Mouse (Mus musculus) monocyte, adult 5-6 weeks (primary cell): ENCODE measurements around the gene Trmt61a. TPM values are rescaled to one million over a fixed set of nuclear protein-coding genes. Genes with fewer than 3 reads are reported as not detected.
A peak's percentile ranks its signal among the peaks of the same experiment; 100 is the strongest.

Experiments used
- ATAC-seq: fragments of 153-309, 156-312 bp; replicated peaks from 2 replicates; pipeline ENCODE4 v1.8.0; 2017; ENCODE audit warnings: mild to moderate bottlenecking; ENCODE audit not compliant: low TSS enrichment, insufficient number of reproducible peaks, severe bottlenecking, poor library complexity, low FRiP score
- total RNA-seq: library from RNA; stranded (forward); fragments of 200-1000, 200-491, 200-594 nt; gene quantifications from 3 replicates; pipeline ENCODE4 v1.2.3, GENCODE M21; 2017

Trmt61a gene
- total RNA-seq, 1 experiment from 2014 or later: 2.2 TPM

- no peak for ATAC-seq
These were observed 40.8 kb downstream of the Trmt61a start for GRCm38 (mm10) chr12:111718656-111719055.

DNA sequence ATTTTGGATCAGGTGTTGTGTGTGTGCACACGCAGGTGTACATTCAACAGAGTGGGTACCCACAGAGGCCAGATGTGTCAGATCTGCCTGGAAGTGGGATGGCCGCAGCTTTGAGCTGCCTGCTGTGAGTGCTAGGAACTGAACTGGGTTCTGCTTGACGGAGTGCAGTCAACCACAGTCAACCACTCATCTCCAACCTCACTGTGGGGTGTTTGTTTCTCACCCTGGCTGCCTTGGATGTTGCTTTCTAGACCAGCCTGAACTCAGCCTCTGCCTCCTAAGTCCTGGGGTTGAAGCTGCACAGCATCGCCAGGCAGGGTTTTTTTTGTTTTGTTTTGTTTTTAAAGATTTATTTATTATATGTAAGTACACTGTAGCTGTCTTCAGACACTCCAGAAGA lies 42.3 kb downstream of the Trmt61a start:
- no peak for ATAC-seq

- ATAC-seq: no peak
These were observed 44.7 kb downstream of the Trmt61a start for GRCm38 (mm10) chr12:111722654-111723053.

- ATAC-seq: no peak
These were observed 46.9 kb downstream of the Trmt61a start for GRCm38 (mm10) chr12:111724638-111725337.

GRCm38 (mm10) chr12:111725338-111726121 lies 47.6 kb downstream of the Trmt61a start:
- no peak for ATAC-seq

GRCm38 (mm10) chr12:111726122-111726463 lies 48.2 kb downstream of the Trmt61a start:
- peak; percentile 81 for ATAC-seq

- no peak for ATAC-seq
These were observed 50.1 kb downstream of the Trmt61a start for GRCm38 (mm10) chr12:111727956-111728355.

- ATAC-seq: peak; percentile 95
These were observed 54.2 kb downstream of the Trmt61a start for GRCm38 (mm10) chr12:111731822-111732807.

DNA sequence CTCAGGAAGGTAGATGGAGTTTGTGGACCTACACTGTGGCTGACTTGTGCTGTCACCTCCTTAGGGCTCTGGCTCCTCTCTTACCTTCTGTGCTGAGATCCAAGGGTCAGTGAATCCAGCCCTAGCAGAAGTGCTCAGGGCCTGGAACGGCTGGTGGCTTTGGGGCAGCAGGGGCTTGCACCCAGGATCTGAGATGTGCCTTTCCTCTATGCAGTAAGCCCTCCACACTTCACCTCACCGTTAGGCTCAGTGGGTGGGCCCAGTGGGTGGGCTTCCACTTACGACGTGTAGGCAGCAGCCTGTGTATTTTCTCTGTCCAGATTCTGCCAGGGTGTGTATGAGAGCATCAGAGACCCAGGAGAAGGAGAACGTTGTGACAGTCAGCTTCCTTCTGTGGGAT lies 55.0 kb downstream of the Trmt61a start:
- no peak for ATAC-seq

Other genes with a start within 250 kb of the Trmt61a start
- 25.9 to 40.4 TPM (median 27.4 TPM) in 3 replicates for gene Tnfaip2, start 235.6 kb upstream of the Trmt61a start, total RNA-seq
- not detected in 3 replicates for gene Gm266, start 192.3 kb upstream of the Trmt61a start, total RNA-seq
- 371 to 483 TPM (median 423 TPM) in 3 replicates for gene Eif5, start 140.1 kb upstream of the Trmt61a start, total RNA-seq
- gene Mark3, start 103.6 kb upstream of the Trmt61a start, total RNA-seq: 92.2 to 123 TPM (median 92.7 TPM) in 3 replicates
- gene Ckb, start 5.8 kb upstream of the Trmt61a start, total RNA-seq: 21.5 to 39.0 TPM (median 37.5 TPM) in 3 replicates
- gene Bag5, start 35.2 kb downstream of the Trmt61a start, total RNA-seq: 37.2 to 42.3 TPM (median 41.6 TPM) in 3 replicates
- gene Apopt1, start 35.2 kb downstream of the Trmt61a start, total RNA-seq: 27.2 to 45.4 TPM (median 29.7 TPM) in 3 replicates
- 142 to 241 TPM (median 173 TPM) in 3 replicates for gene Klc1, start 80.7 kb downstream of the Trmt61a start, total RNA-seq
- gene Xrcc3, start 135.8 kb downstream of the Trmt61a start, total RNA-seq: 0.11 to 2.1 TPM (median 1.9 TPM) in 3 replicates
- gene Zfyve21, start 136.1 kb downstream of the Trmt61a start, total RNA-seq: 1.0 to 3.8 TPM (median 3.5 TPM) in 3 replicates
- 9.8 to 19.1 TPM (median 12.6 TPM) in 3 replicates for gene Ppp1r13b, start 230.0 kb downstream of the Trmt61a start, total RNA-seq